Mouse (Mus musculus) left cerebral cortex, postnatal 4 days (tissue): ENCODE results near the gene Tldc1. TPM values are rescaled to one million over a fixed set of nuclear protein-coding genes. Genes with fewer than 3 reads are reported as not detected.

Experiments
- DNase-seq: peaks from one replicate; pipeline ENCODE4 v3.0.0-alpha.2; 2022
- intact Hi-C: fragments of 180-260 bp; cut with DNase I; formaldehyde crosslinking; loops from one replicate; pipeline ENCODE4 v1.15.1; 2025
- total RNA-seq, 2 experiments: library from RNA; stranded (reverse); gene quantifications; 2 replicates each; pipeline ENCODE4 v1.2.3; 2021

The Tldc1 gene
- 10 to 100 TPM; 15.0 to 16.7 TPM for total RNA-seq

DNA sequence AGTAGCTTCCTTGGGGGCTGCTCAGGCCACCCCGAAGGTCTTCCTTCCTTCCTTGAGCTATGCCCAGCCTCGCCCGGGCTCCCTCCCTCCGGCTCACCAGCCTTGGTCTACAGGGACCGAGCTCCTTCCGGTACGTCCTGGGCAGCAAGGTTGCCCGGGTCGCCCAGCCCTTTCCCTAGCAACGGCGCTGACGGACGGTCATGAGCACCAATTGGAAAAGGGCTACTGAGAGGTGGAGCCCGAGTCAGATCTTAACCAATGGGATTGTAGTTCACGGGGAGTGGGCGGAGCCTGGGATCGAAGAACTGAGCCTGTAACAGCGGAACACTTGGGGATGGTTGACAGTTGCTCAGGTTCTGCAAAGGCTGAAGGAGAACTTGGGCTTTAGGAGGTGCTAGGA is at the start of gene Tldc1:
Gene Tldc1, minus strand, starts transcription at position 154 of the 400 bp plus-strand sequence.
- peak; percentile 99 for DNase-seq
- intact Hi-C loops, result loop anchor here (5.0 to 10.0 kb wide), 2 partner anchors 91 to 343 kb away; partner anchors contain the start of gene Osgin1

DNA sequence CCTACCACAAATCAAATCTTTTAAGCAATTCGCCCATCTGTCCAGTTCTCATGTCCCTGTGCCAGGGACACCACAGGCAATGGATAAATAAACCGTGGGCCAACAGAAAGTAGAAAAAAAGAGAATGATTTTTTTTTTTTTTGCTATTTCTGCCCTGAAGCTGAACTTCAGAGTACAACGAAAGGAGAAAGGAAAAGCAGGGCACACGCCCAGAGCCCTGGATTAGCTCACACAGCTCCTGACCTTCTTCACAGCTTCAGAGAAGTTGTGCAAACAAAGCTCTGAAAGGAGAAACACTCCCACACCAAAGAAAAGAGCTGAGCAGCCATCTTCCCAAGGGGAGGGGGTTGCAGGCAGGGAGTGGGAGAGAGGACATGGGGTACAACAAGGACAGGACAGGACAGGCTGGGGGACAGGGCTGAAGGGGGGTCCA is 49.5 kb upstream of the Tldc1 start:
- intact Hi-C loops, result no loop called here
- no peak for DNase-seq

GRCm38 (mm10) chr8:119826982-119827381 is 48.8 kb upstream of the Tldc1 start:
- no peak for DNase-seq
- intact Hi-C loops, result no loop called here

- DNase-seq, result no peak
- intact Hi-C loops, result no loop called here
Measured at GRCm38 (mm10) chr8:119825950-119826730, 47.9 kb upstream of the Tldc1 start.

DNA sequence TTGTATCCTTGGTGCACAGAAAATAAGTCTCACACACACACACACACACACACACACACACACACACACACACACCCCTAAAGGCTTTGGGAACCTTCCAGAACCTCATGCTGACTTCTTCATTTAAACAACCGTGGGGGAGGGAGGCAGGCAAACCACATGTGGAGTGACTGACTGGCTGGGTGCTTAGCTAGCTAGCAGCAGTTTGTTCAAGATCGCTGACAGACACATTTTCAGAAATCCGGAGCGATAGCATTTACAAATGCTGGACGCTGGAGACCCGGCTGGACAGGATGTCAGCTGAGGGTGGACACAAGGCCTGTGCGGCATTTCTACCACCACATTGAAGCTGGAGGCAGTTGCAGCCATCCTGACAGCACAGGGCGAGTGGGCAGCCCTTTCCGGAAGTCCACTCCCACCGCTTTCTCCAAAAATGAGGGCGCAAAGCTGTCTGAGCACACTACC is 46.6 kb upstream of the Tldc1 start:
- no peak for DNase-seq
- intact Hi-C loops, result no loop called here

- peak; percentile 57 for DNase-seq
- intact Hi-C loops, result no loop called here
Measured at GRCm38 (mm10) chr8:119824100-119824499, 45.9 kb upstream of the Tldc1 start.

- intact Hi-C loops, result no loop called here
- no peak for DNase-seq
Measured at GRCm38 (mm10) chr8:119823278-119823677, 45.1 kb upstream of the Tldc1 start.

DNA sequence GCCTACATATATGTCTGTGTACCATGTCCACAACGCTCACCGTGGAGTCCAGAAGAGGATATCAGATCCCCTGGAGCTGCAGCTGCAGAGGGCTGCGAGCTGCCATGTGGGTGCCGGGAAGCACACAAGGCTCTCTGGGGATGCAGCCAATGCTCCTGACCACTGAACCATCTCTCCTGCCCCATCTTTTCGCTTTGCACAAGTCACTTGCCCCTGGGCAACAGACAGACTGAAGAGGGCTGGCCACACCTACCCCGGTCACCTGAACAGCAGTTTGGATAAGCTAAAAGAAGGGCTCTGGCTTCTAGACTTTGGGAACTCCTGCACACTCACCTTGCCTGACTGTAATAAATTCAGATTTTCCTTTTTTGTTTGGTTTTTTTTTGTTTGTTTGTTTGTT is 43.5 kb upstream of the Tldc1 start:
- no peak for DNase-seq
- intact Hi-C loops, result no loop called here

DNA sequence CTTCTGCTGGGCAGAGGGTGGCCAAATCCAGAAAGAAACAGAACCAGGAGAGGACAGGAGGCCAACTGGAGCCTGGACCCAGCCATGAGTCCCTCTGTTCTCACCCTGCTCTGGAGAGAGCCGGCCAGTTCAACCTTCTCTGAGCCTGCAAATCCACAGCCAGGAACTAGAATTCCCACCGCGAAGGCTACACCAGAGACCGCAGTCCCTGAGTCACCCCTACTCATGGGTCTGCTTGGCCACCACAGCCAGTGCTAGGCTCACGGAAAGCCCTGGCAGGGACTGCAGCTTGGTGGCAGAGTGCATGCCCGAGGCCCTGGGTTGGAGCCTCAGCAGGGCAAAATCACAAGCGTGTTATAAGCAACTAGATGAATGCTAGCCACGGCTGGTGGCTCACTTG is 41.8 kb upstream of the Tldc1 start:
- no peak for DNase-seq
- intact Hi-C loops, result no loop called here

- DNase-seq, result peak; percentile 41
- intact Hi-C loops, result no loop called here
Measured at GRCm38 (mm10) chr8:119819316-119819715, 41.1 kb upstream of the Tldc1 start.

DNA sequence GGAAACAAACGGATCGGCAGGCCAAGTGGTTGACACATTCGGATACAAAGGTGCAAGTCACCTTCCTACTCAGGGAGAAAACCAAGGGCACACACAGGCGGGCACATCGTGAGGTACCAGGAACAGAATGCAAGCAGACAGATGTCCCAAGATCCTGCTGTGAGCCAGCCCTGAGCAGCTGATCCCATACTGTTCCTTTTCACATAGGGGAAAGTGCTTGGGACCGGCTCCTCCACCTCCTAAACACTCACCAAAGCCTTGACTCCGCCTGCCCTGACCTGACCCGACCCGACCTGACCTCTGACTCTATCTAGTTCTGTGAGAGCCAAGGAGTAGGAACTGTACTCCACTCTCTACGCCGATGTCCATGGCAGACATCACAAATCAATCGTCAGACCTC is 39.2 kb upstream of the Tldc1 start:
- no peak for DNase-seq

GRCm38 (mm10) chr8:119816219-119816618 is 38.0 kb upstream of the Tldc1 start:
- no peak for DNase-seq
- intact Hi-C loops, result no loop called here

More for the DNA sequence above, 39.2 kb upstream of the Tldc1 start:
- intact Hi-C loops, result no loop called here

DNA sequence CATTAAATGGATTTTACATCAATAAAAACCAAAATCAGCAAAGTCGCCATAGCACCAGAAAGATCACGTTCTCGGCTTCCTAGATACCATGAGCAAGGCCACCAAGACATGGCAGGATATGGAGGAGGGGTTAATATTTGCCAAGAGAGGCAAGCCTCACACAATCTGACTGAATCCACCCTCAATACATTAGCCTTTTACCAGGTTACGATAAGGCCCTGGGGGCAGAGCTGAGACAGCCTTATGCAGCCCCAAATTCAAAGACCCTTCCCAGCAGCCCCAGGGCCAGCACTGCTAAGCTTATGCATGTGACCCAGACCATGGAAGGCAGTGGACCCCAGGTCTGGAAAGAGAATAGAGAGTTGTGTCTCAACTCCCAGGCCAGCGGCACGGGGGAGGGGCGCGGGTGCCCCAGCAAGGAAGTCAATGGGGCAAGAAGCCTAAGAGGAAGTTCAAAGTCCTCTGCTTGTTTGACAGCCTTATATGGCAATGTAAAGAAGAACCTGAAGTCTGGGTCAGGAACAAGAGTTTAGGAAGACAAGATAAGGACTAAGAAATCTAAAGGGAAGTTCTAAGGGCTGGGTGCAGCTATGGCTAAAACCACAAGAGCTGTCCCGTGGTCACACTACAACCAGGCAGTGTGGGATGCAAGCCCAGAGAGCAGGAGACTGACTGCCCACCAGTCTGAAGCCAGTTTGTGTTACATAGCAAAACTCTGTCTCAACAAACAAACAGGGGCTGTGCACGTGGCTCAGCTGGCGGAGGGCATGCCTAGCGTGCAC is 34.6 kb upstream of the Tldc1 start:
- intact Hi-C loops, result no loop called here
- DNase-seq, result no peak

DNA sequence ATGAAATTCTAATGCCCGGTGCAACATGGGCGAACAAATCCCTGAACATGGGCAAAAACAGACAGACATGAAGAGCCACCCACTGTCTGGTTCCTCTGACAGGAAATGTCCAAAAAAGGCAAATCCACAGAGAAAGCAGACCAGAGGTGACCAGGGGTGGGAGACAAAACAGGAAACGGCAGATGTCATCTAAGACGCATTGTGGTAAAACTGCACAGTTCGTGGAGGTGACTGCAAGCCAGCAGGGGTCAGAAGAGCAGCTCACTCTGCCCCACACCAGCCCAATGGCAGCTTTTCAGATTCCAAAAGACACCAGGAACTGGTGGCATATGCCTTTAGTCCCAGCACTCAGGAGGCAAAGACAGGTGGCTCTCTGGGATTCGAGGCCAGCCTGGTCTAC is 33.7 kb upstream of the Tldc1 start:
- intact Hi-C loops, result no loop called here
- DNase-seq, result no peak

DNA sequence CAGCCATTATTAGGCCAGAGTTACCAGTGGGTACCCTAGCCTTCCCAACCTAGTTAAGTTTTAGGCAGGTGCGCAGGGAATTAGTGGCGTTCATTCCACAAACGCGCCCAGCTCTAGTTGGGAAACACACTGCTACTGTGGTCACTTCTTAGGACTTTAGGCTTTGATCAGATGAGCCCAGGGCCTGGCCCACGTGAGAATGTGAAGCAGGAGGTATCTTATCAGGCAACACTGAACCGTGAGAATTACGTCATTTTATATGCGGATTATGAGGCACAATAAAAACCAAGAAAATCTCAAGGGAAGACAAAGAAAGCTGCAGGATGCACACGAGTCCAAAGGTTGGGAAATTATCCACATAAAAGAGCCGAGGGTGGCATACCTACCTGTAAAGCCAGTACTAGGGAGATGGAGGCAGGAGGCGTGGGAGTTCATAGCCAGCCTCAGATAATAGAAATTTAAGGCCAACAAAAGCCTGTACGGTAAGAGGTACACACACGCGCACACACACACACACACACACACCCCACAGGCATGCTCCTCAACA is 32.8 kb upstream of the Tldc1 start:
- intact Hi-C loops, result no loop called here
- DNase-seq, result no peak

- intact Hi-C loops, result no loop called here
- DNase-seq, result peak; percentile 70
Measured at GRCm38 (mm10) chr8:119810127-119810868, 32.1 kb upstream of the Tldc1 start.

DNA sequence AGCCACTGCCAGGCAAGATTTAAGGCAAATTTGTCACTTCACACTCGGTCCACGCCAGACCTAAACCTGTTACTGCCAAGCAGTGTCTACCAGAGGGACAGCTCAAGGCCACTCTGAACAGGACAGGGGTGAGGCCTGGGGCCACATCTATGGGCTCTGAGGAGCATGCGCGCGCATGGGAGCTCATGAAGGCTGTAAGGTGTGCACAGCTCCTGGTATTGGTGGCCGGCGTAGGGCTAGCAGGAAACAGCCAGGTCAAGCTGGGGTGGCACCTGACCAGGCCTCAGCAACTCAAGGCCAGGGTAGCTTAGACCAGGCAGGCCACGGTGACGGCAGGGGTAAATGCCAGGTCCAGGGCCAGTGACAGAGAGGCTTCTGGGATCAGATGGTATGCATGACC is 31.4 kb upstream of the Tldc1 start:
- intact Hi-C loops, result no loop called here
- DNase-seq, result no peak

DNA sequence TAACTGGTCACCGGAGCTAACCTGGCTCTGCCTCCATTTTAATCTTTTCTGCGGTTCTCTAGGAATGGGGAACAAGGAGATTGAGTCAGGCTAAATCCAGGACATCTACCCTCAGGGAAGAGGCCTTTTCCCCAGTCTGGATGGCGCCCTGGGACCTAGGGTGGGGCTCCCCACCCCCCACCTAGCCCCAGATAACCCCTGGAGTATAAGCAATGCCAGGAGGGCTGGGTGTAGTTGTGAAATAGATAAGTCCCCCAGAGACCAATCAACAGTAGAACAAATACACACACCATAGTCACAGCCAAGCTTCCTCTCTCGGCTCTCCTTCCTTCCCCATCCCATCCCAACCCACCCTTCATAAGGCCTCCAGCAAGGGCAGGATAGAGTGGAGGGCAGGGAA is 29.5 kb upstream of the Tldc1 start:
- intact Hi-C loops, result no loop called here
- DNase-seq, result no peak

GRCm38 (mm10) chr8:119806422-119807263 is 28.4 kb upstream of the Tldc1 start:
- DNase-seq, result peak; percentile 81
- intact Hi-C loops, result no loop called here

GRCm38 (mm10) chr8:119805275-119805674 is 27.1 kb upstream of the Tldc1 start:
- DNase-seq, result no peak
- intact Hi-C loops, result no loop called here
